ENCODE assay signal across 25 mouse cellular contexts in the genomic region with DNA sequence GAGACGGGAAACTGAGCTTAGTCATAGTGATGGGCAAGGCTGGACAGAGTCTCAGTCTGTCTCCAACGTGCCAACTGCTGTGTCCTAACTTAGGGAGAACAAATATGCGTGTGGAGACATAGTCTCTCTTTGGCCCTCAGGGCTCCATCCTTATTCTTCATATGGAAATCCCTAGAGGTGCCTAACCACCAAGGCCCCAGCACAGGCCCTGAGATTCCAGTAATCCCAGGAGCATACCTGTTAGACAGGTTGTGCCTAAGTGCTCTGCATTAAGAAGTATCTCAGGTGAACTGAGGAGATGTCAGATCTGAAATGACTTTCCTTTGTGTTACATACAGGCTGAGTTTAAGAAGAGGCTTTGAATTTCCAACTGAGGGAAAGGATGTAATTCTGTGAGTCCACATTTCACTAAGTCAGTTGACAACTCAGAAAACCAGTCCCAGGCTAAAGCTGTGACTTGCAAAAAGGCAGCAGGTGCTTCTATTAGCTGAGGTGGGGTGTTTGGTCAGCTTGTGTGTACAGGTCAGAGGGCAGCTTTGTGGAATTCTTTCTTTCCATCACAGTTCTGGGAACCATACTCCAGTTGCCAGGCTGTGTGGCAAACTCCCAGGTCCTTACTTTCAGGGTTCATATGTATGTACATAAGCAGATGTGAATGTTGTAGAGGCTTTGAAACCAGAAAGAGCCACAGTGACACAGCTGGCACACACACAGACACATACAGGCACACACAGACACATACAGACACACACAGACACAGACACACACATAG. TPM values are rescaled to one million over a fixed set of nuclear protein-coding genes. Genes with fewer than 3 reads are reported as not detected.
DNase-seq lines count a peak whose midpoint lies in the region; ATAC-seq lines count a peak whose summit lies in the region.
"Had no signal": no experiment of that assay in that cellular context is flagged by ENCODE, and none has a peak within 500 bp of the region (broad histone marks: within the 10 kb centered on the region; RNA-seq: fewer than 3 reads in every experiment).

No protein-coding gene starts in this region.

- H3K9me3 ChIP-seq in embryonic facial prominence, embryonic 14.5 days (ENCODE audit: control insufficient read depth, low read length): no peaks in the 10 kb centered on the region
- no peaks in the 10 kb centered on the region for H3K9me3 ChIP-seq in liver, embryonic 16.5 days (replicated peaks; ENCODE audit: control insufficient read depth, low read length)
- H3K9me3 ChIP-seq: kidney, embryonic 15.5 days; neural tube, embryonic 15.5 days had no signal

- no peak overlapping the region for H3K4me3 ChIP-seq in embryonic facial prominence, embryonic 14.5 days (ENCODE audit: low read depth, low read length)
- no peak overlapping the region for H3K4me3 ChIP-seq in liver, embryonic 16.5 days (ENCODE audit: low read depth, low read length)
- H3K4me3 ChIP-seq: erythroblast, embryonic 14.5 days; heart, adult 2 months; kidney, embryonic 15.5 days; neural tube, embryonic 15.5 days had no signal

- H3K27ac ChIP-seq in embryonic facial prominence, embryonic 14.5 days (replicated peaks; ENCODE audit: low read depth, low read length): no peak overlapping the region
- H3K27ac ChIP-seq in liver, embryonic 16.5 days (ENCODE audit: low read length): no peak overlapping the region
- H3K27ac ChIP-seq: heart, adult 2 months; kidney, embryonic 15.5 days; macrophage; neural tube, embryonic 15.5 days had no signal

- no peaks in the 10 kb centered on the region for H3K27me3 ChIP-seq in embryonic facial prominence, embryonic 14.5 days (replicated peaks; ENCODE audit: control insufficient read depth, insufficient read depth, low read length)
- H3K27me3 ChIP-seq in liver, embryonic 16.5 days (ENCODE audit: control insufficient read depth, insufficient read depth, low read depth, low read length): no peaks in the 10 kb centered on the region
- H3K27me3 ChIP-seq: kidney, embryonic 15.5 days; neural tube, embryonic 15.5 days had no signal

- WGBS in embryonic facial prominence, embryonic 14.5 days: 53% methylated on average over 3 of the region's 3 CpGs
- 40% methylated on average over 3 of the region's 3 CpGs for WGBS in liver, embryonic 16.5 days (ENCODE audit: insufficient replicate concordance)

- no peaks in the 10 kb centered on the region for H3K4me1 ChIP-seq in embryonic facial prominence, embryonic 14.5 days (ENCODE audit: control insufficient read depth, insufficient read depth, low read length)
- no peaks in the 10 kb centered on the region; the same call in 1 of the 2 replicates for H3K4me1 ChIP-seq in liver, embryonic 16.5 days (ENCODE audit: control insufficient read depth, low read depth, low read length)
- H3K4me1 ChIP-seq: neural tube, embryonic 15.5 days had no signal

- H3K36me3 ChIP-seq in embryonic facial prominence, embryonic 14.5 days (ENCODE audit: control insufficient read depth, insufficient read depth, low read length): no peaks in the 10 kb centered on the region
- no peaks in the 10 kb centered on the region for H3K36me3 ChIP-seq in liver, embryonic 16.5 days (ENCODE audit: control insufficient read depth, insufficient read depth)
- H3K36me3 ChIP-seq: kidney, embryonic 15.5 days; neural tube, embryonic 15.5 days had no signal

- no peak overlapping the region for H3K4me2 ChIP-seq in embryonic facial prominence, embryonic 14.5 days (ENCODE audit: low read depth, low read length)
- H3K4me2 ChIP-seq in liver, embryonic 16.5 days (ENCODE audit: low read depth, low read length): no peak overlapping the region
- H3K4me2 ChIP-seq: kidney, embryonic 15.5 days; midbrain, embryonic 11.5 days; neural tube, embryonic 15.5 days had no signal

- ATAC-seq in embryonic facial prominence, embryonic 14.5 days (ENCODE audit: low read depth): peak; percentile 50
- peak; percentile 78 for ATAC-seq in liver, embryonic 16.5 days (ENCODE audit: low read depth)
- no peak for ATAC-seq in granulocyte monocyte progenitor cell, adult 5-6 weeks (replicated peaks; ENCODE audit: poor library complexity, severe bottlenecking)
- ATAC-seq: forebrain, postnatal 0 days; inflammation-experienced regulatory T-cells, adult 6 months had no signal

- DNase-seq in lung, adult 18-20 months: peak; percentile 39 to 59
- no peak for DNase-seq in lung, postnatal 4 days
- peak; percentile 68 for DNase-seq in embryonic facial prominence, embryonic 14.5 days (ENCODE audit: low spot score)
- peak; percentile 53 for DNase-seq in yolk sac, embryonic 10.5 days (ENCODE audit: low spot score)
- no peak for DNase-seq in right cerebral cortex, postnatal 36 days (ENCODE audit: low spot score in 2 of 2)
- DNase-seq: cerebellum, adult 9-10 months; forebrain, postnatal 0 days; heart, adult 2 months; layer of hippocampus, postnatal 36 days; thymus, adult 18-20 months had no signal

- H3K9ac ChIP-seq in embryonic facial prominence, embryonic 14.5 days (ENCODE audit: low read depth, low read length): no peak overlapping the region
- H3K9ac ChIP-seq in liver, embryonic 16.5 days (ENCODE audit: low read depth, low read length): no peak overlapping the region
- H3K9ac ChIP-seq: forebrain, postnatal 0 days; kidney, embryonic 15.5 days; neural tube, embryonic 15.5 days had no signal

RNA-seq across cellular contexts. Expression of gene Vmn1r1, which starts 25.6 kb away (rescaled TPM):
- not detected in 2 replicates for polyA plus RNA-seq in embryonic facial prominence, embryonic 14.5 days (2014; fragmentation: Nextera tagmentation; extraction: Ambion mirVana)
- not detected in 2 replicates for polyA plus RNA-seq in liver, embryonic 16.5 days (2015; fragmentation: Nextera tagmentation; extraction: Ambion mirVana)
- not detected in 2 replicates for total RNA-seq in granulocyte monocyte progenitor cell, adult 5-6 weeks (2014; fragmentation: Nextera tagmentation)
- not detected in 2 replicates for total RNA-seq in granulocyte monocyte progenitor cell, adult 5-6 weeks (2017)
- total RNA-seq: adrenal gland, postnatal 4 days; forebrain, postnatal 0 days; gastrocnemius, adult 18-20 months; heart, adult 2 months; layer of hippocampus, postnatal 36 days; left cerebral cortex, postnatal 25 days had no signal
- polyA plus RNA-seq: C2C12; cortical plate, adult 2 months; erythroblast, embryonic 14.5 days; forebrain, postnatal 0 days; heart, adult 2 months; heart, embryonic 16.5 days; hindbrain, embryonic 11.5 days; inflammation-experienced regulatory T-cells, adult 6 months; kidney, embryonic 15.5 days; macrophage; midbrain, embryonic 11.5 days; neural tube, embryonic 15.5 days had no signal

Comparison
In these comparisons a context has a peak if more than half of its experiments do, and no peak if none do; other contexts are left out.
1. DNase-seq: peak in lung, adult 18-20 months (2 of 2), embryonic facial prominence, embryonic 14.5 days (single experiment) and yolk sac, embryonic 10.5 days (single experiment); none in lung, postnatal 4 days (0 of 2) and right cerebral cortex, postnatal 36 days (0 of 2).